Mouse (Mus musculus) kidney, postnatal 0 days (tissue): ENCODE data around the gene Cphx1. TPM values are rescaled to one million over a fixed set of nuclear protein-coding genes. Genes with fewer than 3 reads are reported as not detected.
"Not testable (repeated sequence)": the region's sequence is repeated elsewhere in the genome, so short reads cannot be mapped to it uniquely, and the experiment has no call there.

Experiments
- ATAC-seq: fragments of 200-750 bp; cut with Nextera tagmentation; replicated peaks from 2 replicates; pipeline ENCODE4 v1.8.0; 2017; ENCODE audit warnings: low read depth, moderate number of reproducible peaks, moderate TSS enrichment, moderate library complexity; ENCODE audit not compliant: low FRiP score
- DNase-seq: peaks from one replicate; pipeline ENCODE4 v3.0.0-alpha.2; 2016; ENCODE audit warnings: low spot score
- H3K27ac ChIP-seq: fragments of 300-500 bp; sonication (generic); 2 replicates; pipeline ENCODE4 v1.5.1; 2014; ENCODE audit warnings: mild to moderate bottlenecking
- H3K27me3 ChIP-seq: fragments of 300-500 bp; sonication (generic); 2 replicates; pipeline ENCODE4 v1.6.1; 2014; ENCODE audit warnings: low read length, mixed read lengths; ENCODE audit not compliant: insufficient read depth
- H3K36me3 ChIP-seq: fragments of 300-500 bp; sonication (generic); 2 replicates; pipeline ENCODE4 v1.6.1; 2014; ENCODE audit warnings: low read length, mixed read lengths; ENCODE audit not compliant: insufficient read depth
- H3K4me1 ChIP-seq: fragments of 300-500 bp; sonication (generic); replicated peaks from 2 replicates; pipeline ENCODE4 v1.6.1; 2014; ENCODE audit warnings: antibody characterized with exemption, low read length, mixed read lengths; ENCODE audit not compliant: insufficient read depth
- H3K4me2 ChIP-seq: fragments of 300-500 bp; sonication (generic); 2 replicates; pipeline ENCODE4 v1.6.1; 2014; ENCODE audit warnings: mild to moderate bottlenecking, low read length, moderate library complexity, mixed read lengths
- H3K4me3 ChIP-seq: fragments of 300-500 bp; sonication (generic); replicated peaks from 2 replicates; pipeline ENCODE4 v1.5.1; 2014; ENCODE audit warnings: low read depth, low read length
- H3K9ac ChIP-seq: fragments of 300-500 bp; sonication (generic); 2 replicates; pipeline ENCODE4 v1.6.1; 2014; ENCODE audit warnings: low read depth, low read length
- H3K9me3 ChIP-seq: fragments of 300-500 bp; sonication (generic); replicated peaks from 2 replicates; pipeline ENCODE4 v1.6.1; 2016; ENCODE audit warnings: low read length, inconsistent platforms, mixed read lengths
- WGBS: fragments of 180-500 bp; shearing (Covaris S2); extraction: QIAGEN DNeasy Blood & Tissue Kit; methylation state at CpG from one replicate; pipeline ENCODE4 v1.1.7; 2014; 5-methylcytosine and 5-hydroxymethylcytosine counted together
- polyA plus RNA-seq: library from polyadenylated mRNA; unstranded; fragments of >200 nt; fragmentation: Nextera tagmentation; extraction: Ambion mirVana; gene quantifications from 2 replicates; pipeline ENCODE4 v1.2.1, GENCODE M21; 2015

The Cphx1 gene
- polyA plus RNA-seq, 1 experiment from 2014 or later, result not detected

DNA sequence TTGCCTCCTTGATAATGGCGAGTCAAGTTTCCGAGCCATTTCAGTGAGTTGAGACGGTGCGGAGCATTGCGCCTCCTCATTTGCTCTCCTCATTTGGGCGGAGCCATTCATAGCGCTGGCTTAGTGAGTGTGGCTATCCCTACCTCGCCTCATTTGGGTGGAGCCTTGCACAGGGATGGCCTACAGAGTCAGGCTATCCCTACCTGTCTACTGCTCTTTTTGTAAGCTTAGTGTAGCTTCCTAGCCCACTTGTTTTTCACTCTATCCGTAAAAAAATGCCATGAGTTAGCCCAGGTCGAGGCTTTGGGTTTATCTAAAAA lies 10.6 kb upstream of the Cphx1 start, which contains the start of gene Tmem254a:
Gene Tmem254a, minus strand, starts transcription at position 111 of the 320 bp plus-strand sequence.
- not testable (repeated sequence) for H3K27ac ChIP-seq, H3K27me3 ChIP-seq, H3K4me2 ChIP-seq, H3K4me1 ChIP-seq, H3K9ac ChIP-seq, H3K4me3 ChIP-seq, DNase-seq, H3K9me3 ChIP-seq, H3K36me3 ChIP-seq
- WGBS, result no CpG with 5 or more reads among the region's 10 CpGs
- ATAC-seq, result peak; percentile 85; the same call in 1 of the 2 replicates

DNA sequence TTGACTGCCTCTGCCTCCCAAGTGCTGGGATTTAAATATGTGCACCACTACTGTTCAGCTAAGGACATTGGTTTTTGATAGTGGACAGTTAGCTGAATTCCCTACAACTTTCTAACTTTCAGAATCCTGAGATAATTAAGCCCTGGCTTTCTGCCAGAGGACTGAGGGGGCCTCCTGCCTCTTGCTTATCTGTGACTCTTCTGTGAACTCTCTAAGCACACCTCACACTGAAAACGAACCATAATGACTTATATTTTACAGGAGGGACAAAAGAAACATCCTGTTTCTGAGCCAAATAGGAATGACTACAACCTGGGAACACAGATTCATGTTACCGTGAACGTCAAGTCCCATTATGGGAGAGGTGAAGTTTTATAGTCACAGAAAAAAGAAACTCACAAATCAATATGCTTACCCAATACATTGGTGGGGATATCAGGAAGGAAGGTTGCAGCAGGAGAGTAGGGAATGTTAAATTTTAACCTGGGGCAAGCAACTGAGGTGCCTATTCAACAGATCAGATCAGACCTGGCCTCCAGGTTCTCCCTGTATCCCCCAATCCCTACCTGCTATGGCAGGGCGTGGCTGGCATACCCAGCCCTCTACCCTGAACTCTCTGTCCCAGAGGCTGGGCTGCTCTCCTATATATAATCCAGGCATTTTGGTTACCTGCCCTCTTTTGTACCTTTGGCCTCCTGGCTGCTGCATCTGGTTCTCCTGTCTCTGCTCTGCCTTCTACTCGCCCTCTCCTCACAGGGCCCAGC lies 1.1 kb upstream of the Cphx1 start:
- ATAC-seq, H3K4me2 ChIP-seq, DNase-seq, H3K4me3 ChIP-seq, H3K36me3 ChIP-seq, H3K9me3 ChIP-seq, H3K9ac ChIP-seq, H3K4me1 ChIP-seq, H3K27me3 ChIP-seq, H3K27ac ChIP-seq: not testable (repeated sequence)
- no CpG with 5 or more reads among the region's 5 CpGs for WGBS

GRCm38 (mm10) chr14:25957861-25958260 lies 19.8 kb downstream of the Cphx1 start:
- ATAC-seq, H3K36me3 ChIP-seq, H3K9ac ChIP-seq, H3K27me3 ChIP-seq, H3K9me3 ChIP-seq, DNase-seq, H3K4me3 ChIP-seq, H3K27ac ChIP-seq, H3K4me1 ChIP-seq, H3K4me2 ChIP-seq: not testable (repeated sequence)
- no CpG with 5 or more reads among the region's 3 CpGs for WGBS

GRCm38 (mm10) chr14:25978371-25979241 lies 40.5 kb downstream of the Cphx1 start, which contains the start of gene Duxbl1:
Gene Duxbl1 (plus strand): TSS chr14:25978577.
- H3K36me3 ChIP-seq, H3K9ac ChIP-seq, H3K27ac ChIP-seq, H3K4me1 ChIP-seq, H3K9me3 ChIP-seq, DNase-seq, H3K27me3 ChIP-seq: not testable (repeated sequence)
- Histone ChIP-seq H3K4me3 (0 out of 2 replicates have a peak within 1 kb of the TSS, but pooled peaks have one; percentile 16), H3K4me2 (peak within 1 kb of the TSS; percentile 41; the same call in 1 of the 2 replicates)
- ATAC-seq, result peak; percentile 59
- no CpG with 5 or more reads among the region's 25 CpGs for WGBS

GRCm38 (mm10) chr14:25979242-25979941 lies 41.3 kb downstream of the Cphx1 start:
- peak overlapping the region; percentile 41; the same call in 1 of the 2 replicates for H3K4me2 ChIP-seq
- DNase-seq, result peak; percentile 7
- WGBS, result 4% methylated on average over 6 of the region's 13 CpGs
- not testable (repeated sequence) for H3K9me3 ChIP-seq, H3K4me1 ChIP-seq, H3K36me3 ChIP-seq, ATAC-seq, H3K9ac ChIP-seq, H3K27me3 ChIP-seq, H3K27ac ChIP-seq
- H3K4me3 ChIP-seq, result 0 out of 2 replicates have a peak overlapping the region, but pooled peaks have one; percentile 16

DNA sequence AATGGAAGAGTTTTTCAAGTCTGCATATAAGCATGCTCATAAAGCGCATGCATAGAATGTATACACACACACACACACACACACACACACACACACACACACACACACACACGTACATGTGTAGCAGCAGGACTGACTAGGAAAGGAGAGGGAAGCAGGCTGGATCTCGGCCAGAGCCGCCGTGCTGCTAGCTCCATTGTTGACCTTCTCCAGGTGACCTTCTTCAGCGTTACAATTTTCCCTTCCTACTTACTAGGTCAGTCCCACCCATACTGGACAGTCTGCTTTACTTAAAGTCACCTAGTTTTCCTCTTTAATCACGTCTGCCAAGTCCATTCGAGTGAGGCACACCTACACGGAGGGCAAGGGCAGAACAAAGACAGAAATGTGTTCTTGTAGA lies 43.8 kb downstream of the Cphx1 start:
- not testable (repeated sequence) for H3K4me3 ChIP-seq, H3K4me2 ChIP-seq, H3K9me3 ChIP-seq, H3K36me3 ChIP-seq, H3K4me1 ChIP-seq, ATAC-seq, H3K27ac ChIP-seq, H3K27me3 ChIP-seq, H3K9ac ChIP-seq
- WGBS, result 11% methylated on average over 4 of the region's 9 CpGs
- DNase-seq, result peak; percentile 0

Other genes starting within 250 kb of the Cphx1 start
- gene Ppif, start 244.2 kb upstream of the Cphx1 start, polyA plus RNA-seq, result 56.5 and 61.2 TPM in 2 replicates
- 15.7 and 15.9 TPM in 2 replicates for gene Zcchc24, start 169.3 kb upstream of the Cphx1 start, polyA plus RNA-seq
- gene Anxa11, start 96.1 kb upstream of the Cphx1 start, polyA plus RNA-seq, result 83.7 and 95.6 TPM in 2 replicates
- gene Plac9a, start 35.2 kb upstream of the Cphx1 start, polyA plus RNA-seq, result 1.6 and 1.7 TPM in 2 replicates
- gene Tmem254a, start 10.6 kb upstream of the Cphx1 start, polyA plus RNA-seq, result 4.0 and 5.4 TPM in 2 replicates
- gene Duxbl1, start 40.3 kb downstream of the Cphx1 start, polyA plus RNA-seq, result 1.0 and 1.7 TPM in 2 replicates
- 58.2 and 63.5 TPM in 2 replicates for gene Gm9780, start 104.4 kb downstream of the Cphx1 start, polyA plus RNA-seq
- gene Tmem254c, start 129.1 kb downstream of the Cphx1 start, polyA plus RNA-seq, result 68.1 and 76.8 TPM in 2 replicates
- gene Cphx2, start 143.2 kb downstream of the Cphx1 start, polyA plus RNA-seq, result not detected in 2 replicates
- gene Cphx3, start 144.0 kb downstream of the Cphx1 start, polyA plus RNA-seq, result 0.42 and 0.46 TPM in 2 replicates
- gene Duxbl2, start 180.0 kb downstream of the Cphx1 start, polyA plus RNA-seq, result not detected in 2 replicates
- 61.2 and 68.2 TPM in 2 replicates for gene Plac9b, start 244.2 kb downstream of the Cphx1 start, polyA plus RNA-seq